Mouse (Mus musculus) heart, postnatal 0 days (tissue): ENCODE measurements around the gene Camk2b.

ENCODE experiments used
- CTCF ChIP-seq: IDR thresholded peaks from 2 replicates; pipeline ENCODE4 v1.5.1; 2016; ENCODE audit warnings: antibody characterized with exemption, control low read depth, low read depth
- EP300 ChIP-seq: IDR thresholded peaks from 2 replicates; pipeline ENCODE4 v1.6.1; 2016; ENCODE audit warnings: antibody characterized with exemption, low read depth

- TF ChIP-seq CTCF, result no peak
- no peak for TF ChIP-seq EP300
Measured at GRCm38 (mm10) chr11:6035521-6035920, 30.6 kb downstream of the Camk2b start.
